Mouse (Mus musculus) stomach, embryonic 15.5 days (tissue): ENCODE data around the gene 4930442H23Rik. TPM values are rescaled to one million over a fixed set of nuclear protein-coding genes. Genes with fewer than 3 reads are reported as not detected.
"Not testable (repeated sequence)": the region's sequence is repeated elsewhere in the genome, so short reads cannot be mapped to it uniquely, and the experiment has no call there.

ENCODE experiments used
- ATAC-seq: fragments of 200-750 bp; cut with Nextera tagmentation; 2 replicates; pipeline ENCODE4 v1.8.0; 2017; ENCODE audit warnings: low read depth, moderate number of reproducible peaks, moderate TSS enrichment; ENCODE audit not compliant: insufficient read depth, low FRiP score
- H3K27ac ChIP-seq: fragments of 300-500 bp; sonication (generic); 2 replicates; pipeline ENCODE4 v1.5.1; 2015; ENCODE audit warnings: mild to moderate bottlenecking, inconsistent platforms
- H3K27me3 ChIP-seq: fragments of 300-500 bp; sonication (generic); replicated peaks from 2 replicates; pipeline ENCODE4 v1.6.1; 2015; ENCODE audit warnings: inconsistent platforms
- H3K36me3 ChIP-seq: fragments of 300-500 bp; sonication (generic); 2 replicates; pipeline ENCODE4 v1.6.1; 2015; ENCODE audit warnings: inconsistent platforms
- H3K4me1 ChIP-seq: fragments of 300-500 bp; sonication (generic); 2 replicates; pipeline ENCODE4 v1.6.1; 2015; ENCODE audit warnings: inconsistent platforms
- H3K4me2 ChIP-seq: fragments of 300-500 bp; sonication (generic); 2 replicates; pipeline ENCODE4 v1.6.1; 2015; ENCODE audit warnings: mild to moderate bottlenecking, inconsistent platforms
- H3K4me3 ChIP-seq: fragments of 300-500 bp; sonication (generic); replicated peaks from 2 replicates; pipeline ENCODE4 v1.5.1; 2015; ENCODE audit warnings: inconsistent platforms
- H3K9ac ChIP-seq: fragments of 300-500 bp; sonication (generic); 2 replicates; pipeline ENCODE4 v1.6.1; 2015; ENCODE audit warnings: inconsistent platforms
- H3K9me3 ChIP-seq: fragments of 300-500 bp; sonication (generic); 2 replicates; pipeline ENCODE4 v1.6.1; 2016; ENCODE audit warnings: inconsistent platforms
- WGBS: fragments of 180-500 bp; shearing (Covaris S2); methylation state at CpG from one replicate; pipeline ENCODE4 v1.1.7; 2015; 5-methylcytosine and 5-hydroxymethylcytosine counted together
- polyA plus RNA-seq: library from polyadenylated mRNA; unstranded; fragments of >200 nt; fragmentation: Nextera tagmentation; extraction: Ambion mirVana; gene quantifications from 2 replicates; pipeline ENCODE4 v1.2.1, GENCODE M21; 2015

4930442H23Rik gene
- 0.10 TPM in 1 of 2 replicates, not detected in the other for polyA plus RNA-seq

DNA sequence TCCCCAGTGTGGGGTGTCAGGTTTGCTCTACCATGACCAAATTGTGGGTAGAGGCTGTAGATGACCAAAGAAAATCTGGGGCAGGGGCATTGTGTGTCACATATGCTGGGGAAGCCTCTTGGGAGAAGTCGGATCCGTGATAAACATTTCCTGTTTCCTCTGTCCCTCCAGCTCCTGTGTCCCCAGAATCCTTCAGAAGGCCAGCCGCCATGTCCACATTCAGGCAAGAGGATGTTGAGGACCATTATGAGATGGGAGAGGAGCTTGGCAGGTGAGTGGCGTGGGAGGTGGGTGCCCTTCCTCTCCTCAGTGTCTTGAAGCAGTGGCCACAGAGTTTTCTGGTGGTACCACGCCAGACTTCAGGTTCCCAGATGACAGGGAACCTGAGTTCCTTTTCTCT lies at the start of gene 4930442H23Rik:
Gene 4930442H23Rik (minus strand): TSS at position 45 of the 400 bp plus-strand sequence.
- Histone ChIP-seq H3K27me3 (no peaks in the 10 kb centered on the region), H3K4me1 (peaks cover 32% of the 10 kb centered on the region), H3K27ac (peak within 1 kb of the TSS; percentile 92), H3K36me3 (peaks cover 47% of the 10 kb centered on the region), H3K4me3 (peak within 1 kb of the TSS; percentile 76), H3K9me3 (no peaks in the 10 kb centered on the region), H3K4me2 (peak within 1 kb of the TSS; percentile 69), H3K9ac (peak within 1 kb of the TSS; percentile 58)
- WGBS: 76% methylated on average over 5 of the region's 5 CpGs
- ATAC-seq: no peak

DNA sequence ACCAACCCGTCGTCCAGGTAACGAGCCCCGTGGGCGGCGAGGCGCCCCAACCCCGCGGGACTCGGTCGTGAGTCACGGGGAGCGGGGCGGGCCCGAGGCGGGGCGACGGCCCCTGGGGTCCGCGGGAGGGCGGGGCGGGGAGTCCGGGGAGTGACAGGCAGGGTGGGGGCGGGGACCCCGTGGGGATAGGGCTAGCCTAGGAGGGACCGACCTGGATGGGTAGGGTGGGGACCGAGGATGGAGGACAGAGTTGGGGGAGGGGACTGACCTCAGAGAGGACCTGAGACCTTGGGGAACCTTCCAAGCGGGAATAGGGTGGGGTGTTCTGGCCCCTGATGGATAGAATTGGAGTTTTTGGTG lies 49.6 kb upstream of the 4930442H23Rik start:
- Histone ChIP-seq H3K4me2 (peak overlapping the region; percentile 65), H3K9me3 (no peaks in the 10 kb centered on the region), H3K9ac (peak overlapping the region; percentile 65), H3K27me3 (peaks cover 30% of the 10 kb centered on the region), H3K36me3 (no peaks in the 10 kb centered on the region), H3K4me3 (peak overlapping the region; percentile 78), H3K4me1 (peaks cover 10% of the 10 kb centered on the region), H3K27ac (no peak overlapping the region)
- ATAC-seq: peak; percentile 67; the same call in 1 of the 2 replicates
- WGBS: under 1% methylated on average over 28 of the region's 28 CpGs

DNA sequence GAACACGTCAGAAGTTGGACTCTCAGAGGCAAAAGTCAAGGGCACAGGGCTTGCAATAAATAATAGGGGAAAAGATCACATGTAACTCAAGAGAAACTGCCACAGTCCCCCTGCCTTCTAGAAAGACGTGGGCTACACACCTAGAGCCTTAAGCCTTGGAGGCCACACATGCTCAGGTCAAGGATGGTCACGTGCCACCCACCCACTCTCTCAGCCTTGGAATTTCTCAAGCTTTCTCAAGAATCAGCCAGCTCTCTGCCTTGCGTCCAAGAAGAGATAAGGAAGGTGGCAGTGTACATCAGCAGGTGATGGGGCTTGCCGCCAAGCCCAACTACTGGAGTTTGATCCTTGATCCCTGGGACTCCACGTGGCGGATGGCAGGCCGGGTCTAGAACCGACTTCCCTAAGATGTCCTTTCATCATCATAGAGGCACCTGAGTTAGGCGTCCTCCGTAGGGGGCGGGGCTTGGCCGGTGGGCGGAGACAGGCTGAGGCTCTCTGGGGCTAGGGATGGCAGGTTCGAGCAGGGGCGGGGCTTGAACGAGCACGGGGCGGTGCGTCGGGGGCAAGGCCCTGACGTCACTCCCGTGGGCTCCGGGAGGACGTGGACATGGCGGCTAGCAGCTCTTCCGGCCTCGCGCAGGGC lies 49.1 kb upstream of the 4930442H23Rik start, which contains the start of gene Zfr2:
Gene Zfr2 (plus strand): TSS at position 576 of the 646 bp plus-strand sequence.
- WGBS: 6% methylated on average over 29 of the region's 29 CpGs
- Histone ChIP-seq H3K4me1 (peaks cover 10% of the 10 kb centered on the region), H3K9me3 (no peaks in the 10 kb centered on the region), H3K4me2 (peak within 1 kb of the TSS; percentile 65), H3K36me3 (no peaks in the 10 kb centered on the region), H3K27ac (no peak within 1 kb of the TSS), H3K27me3 (peaks cover 31% of the 10 kb centered on the region), H3K4me3 (peak within 1 kb of the TSS; percentile 78), H3K9ac (peak within 1 kb of the TSS; percentile 65)
- ATAC-seq: peak; percentile 89

DNA sequence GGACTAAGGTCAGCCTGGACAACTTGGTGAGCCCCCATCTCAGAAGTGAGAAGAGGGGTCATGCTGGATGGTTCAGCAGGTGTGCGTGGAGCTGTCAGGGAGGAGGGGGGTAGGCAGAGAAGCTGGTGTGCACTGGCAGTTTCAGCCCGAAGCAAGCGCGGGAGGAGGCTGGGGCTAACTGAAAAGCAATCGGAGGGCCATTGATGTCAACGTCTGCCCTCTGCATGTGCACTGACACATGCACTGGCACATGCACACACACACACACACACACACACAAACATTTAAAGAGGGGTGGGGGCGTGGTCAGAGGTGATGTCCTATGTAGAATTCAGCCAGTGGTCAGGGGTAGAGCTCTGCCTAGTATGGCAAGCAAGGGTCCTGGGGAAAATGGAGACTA lies 47.8 kb upstream of the 4930442H23Rik start:
- H3K36me3 ChIP-seq: no peaks in the 10 kb centered on the region
- H3K9ac ChIP-seq: no peak overlapping the region
- H3K27me3 ChIP-seq: peaks cover 31% of the 10 kb centered on the region
- H3K9me3 ChIP-seq: no peaks in the 10 kb centered on the region
- 56% methylated on average over 7 of the region's 7 CpGs for WGBS
- ATAC-seq: no peak
- H3K4me2 ChIP-seq: no peak overlapping the region
- H3K4me3 ChIP-seq: no peak overlapping the region
- no peak overlapping the region for H3K27ac ChIP-seq
- peaks cover 10% of the 10 kb centered on the region for H3K4me1 ChIP-seq

DNA sequence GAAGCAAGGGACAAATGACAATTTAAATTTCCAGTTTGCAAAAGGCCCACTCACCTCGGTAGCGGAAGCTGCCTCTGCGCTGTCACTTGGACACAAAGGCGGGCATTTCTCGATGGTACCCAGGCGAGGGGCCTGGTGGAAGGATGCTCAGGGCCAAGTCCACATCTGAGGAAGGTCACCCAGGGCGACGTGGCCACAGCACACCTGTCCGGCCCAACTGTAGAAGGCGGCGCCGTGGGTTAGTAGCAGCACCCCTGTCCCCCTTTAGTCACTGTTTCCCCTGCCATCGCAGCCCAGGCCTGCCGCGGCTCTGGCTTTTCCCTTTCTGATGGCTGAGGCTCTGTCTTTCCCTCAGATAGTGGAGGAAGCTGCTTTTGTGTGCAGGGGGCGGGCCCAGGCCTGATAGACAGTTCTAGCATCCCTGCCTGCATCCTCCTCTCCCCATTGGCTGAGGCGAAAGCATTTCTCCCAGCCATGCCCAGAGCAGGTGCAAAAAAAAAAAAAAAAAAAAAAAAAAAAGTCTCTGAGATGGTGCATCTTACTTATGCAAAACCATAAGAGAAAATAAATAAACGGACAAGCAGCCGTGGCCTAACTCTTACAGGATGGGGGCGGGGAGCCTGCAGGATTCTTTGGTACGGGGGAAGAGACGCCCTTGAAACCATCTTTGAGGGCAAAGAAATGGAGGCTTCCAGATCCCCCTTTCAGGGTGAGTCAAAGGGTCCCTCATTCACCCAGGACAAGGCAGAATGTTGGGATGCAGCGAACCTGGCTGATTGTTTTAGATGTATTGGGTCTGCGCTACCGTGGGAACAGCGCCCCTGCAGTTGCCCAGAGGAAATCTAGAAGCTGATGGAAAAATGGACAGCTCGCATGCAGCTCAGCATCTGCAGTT lies 47.0 kb upstream of the 4930442H23Rik start, which contains the start of gene Atcay:
Gene Atcay (minus strand): TSS at position 396 of the 895 bp plus-strand sequence.
- H3K36me3 ChIP-seq: no peaks in the 10 kb centered on the region
- H3K4me3 ChIP-seq: 0 out of 2 replicates have a peak within 1 kb of the TSS, but pooled peaks have one; percentile 11
- 12% methylated on average over 27 of the region's 27 CpGs for WGBS
- H3K9ac ChIP-seq: no peak within 1 kb of the TSS
- peaks cover 10% of the 10 kb centered on the region for H3K4me1 ChIP-seq
- no peak for ATAC-seq
- H3K27me3 ChIP-seq: peaks cover 31% of the 10 kb centered on the region
- no peak within 1 kb of the TSS for H3K27ac ChIP-seq
- peak within 1 kb of the TSS; percentile 35 for H3K4me2 ChIP-seq
- no peaks in the 10 kb centered on the region for H3K9me3 ChIP-seq

DNA sequence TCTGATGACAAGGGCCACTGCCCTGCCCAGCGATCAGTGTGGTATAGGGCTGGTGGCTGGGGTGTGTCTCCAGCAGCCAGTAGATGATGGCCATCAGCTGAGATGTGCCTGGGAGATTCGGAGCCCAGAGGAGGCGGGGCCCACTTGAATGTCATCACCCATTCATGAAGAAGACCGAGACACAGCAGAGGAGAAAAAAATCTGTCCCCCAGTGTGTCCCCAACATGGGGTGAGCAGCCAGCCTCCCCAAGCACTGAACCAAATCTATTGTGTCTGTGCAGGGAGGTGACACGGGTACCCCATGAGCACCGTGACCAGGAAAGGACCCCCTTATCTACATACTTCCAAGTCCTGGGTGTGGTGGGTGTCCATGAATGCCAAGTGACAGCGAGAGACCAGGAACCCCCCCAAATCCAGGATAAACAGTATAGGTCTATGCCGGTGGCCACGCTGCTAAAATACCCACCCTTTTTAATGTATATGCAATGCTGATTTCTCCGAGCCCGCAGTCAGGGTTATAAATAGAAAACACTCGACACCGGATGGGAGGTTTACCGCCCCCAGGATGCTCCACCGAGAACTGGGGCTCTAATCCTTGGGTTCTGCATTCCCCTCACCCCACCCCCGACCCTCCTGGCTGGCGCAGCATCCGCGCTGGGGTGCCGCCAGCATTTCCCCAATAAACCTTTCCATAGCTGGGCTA lies 46.2 kb upstream of the 4930442H23Rik start:
- Histone ChIP-seq H3K4me3 (0 out of 2 replicates have a peak overlapping the region, but pooled peaks have one; percentile 11), H3K4me1 (peaks cover 10% of the 10 kb centered on the region), H3K27me3 (peaks cover 31% of the 10 kb centered on the region), H3K9me3 (no peaks in the 10 kb centered on the region), H3K36me3 (no peaks in the 10 kb centered on the region), H3K9ac (no peak overlapping the region), H3K4me2 (0 out of 2 replicates have a peak overlapping the region, but pooled peaks have one; percentile 2), H3K27ac (no peak overlapping the region)
- ATAC-seq: no peak
- 13% methylated on average over 20 of the region's 20 CpGs for WGBS

DNA sequence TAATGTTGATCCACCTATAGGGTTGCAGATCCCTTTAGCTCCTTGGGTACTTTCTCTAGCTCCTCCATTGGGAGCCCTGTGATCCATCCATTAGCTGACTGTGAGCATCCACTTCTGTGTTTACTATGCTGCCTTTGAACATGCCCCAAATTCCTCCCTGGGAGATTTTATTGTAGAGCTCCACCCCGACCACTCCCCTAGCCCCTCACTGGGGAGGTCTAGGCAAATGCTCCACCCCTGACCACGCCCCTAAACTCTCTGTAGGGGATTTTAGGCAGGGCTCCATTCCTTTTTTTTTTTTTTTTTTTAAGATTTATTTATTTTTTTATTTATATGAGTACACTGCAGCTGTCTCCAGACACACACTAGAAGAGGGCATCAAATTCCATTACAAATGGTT lies 40.1 kb upstream of the 4930442H23Rik start:
- not testable (repeated sequence) for H3K36me3 ChIP-seq, ATAC-seq, H3K4me1 ChIP-seq, H3K9ac ChIP-seq, H3K9me3 ChIP-seq, H3K27me3 ChIP-seq, H3K4me3 ChIP-seq, H3K4me2 ChIP-seq, H3K27ac ChIP-seq
- WGBS: 52% methylated on average over 2 of the region's 2 CpGs

DNA sequence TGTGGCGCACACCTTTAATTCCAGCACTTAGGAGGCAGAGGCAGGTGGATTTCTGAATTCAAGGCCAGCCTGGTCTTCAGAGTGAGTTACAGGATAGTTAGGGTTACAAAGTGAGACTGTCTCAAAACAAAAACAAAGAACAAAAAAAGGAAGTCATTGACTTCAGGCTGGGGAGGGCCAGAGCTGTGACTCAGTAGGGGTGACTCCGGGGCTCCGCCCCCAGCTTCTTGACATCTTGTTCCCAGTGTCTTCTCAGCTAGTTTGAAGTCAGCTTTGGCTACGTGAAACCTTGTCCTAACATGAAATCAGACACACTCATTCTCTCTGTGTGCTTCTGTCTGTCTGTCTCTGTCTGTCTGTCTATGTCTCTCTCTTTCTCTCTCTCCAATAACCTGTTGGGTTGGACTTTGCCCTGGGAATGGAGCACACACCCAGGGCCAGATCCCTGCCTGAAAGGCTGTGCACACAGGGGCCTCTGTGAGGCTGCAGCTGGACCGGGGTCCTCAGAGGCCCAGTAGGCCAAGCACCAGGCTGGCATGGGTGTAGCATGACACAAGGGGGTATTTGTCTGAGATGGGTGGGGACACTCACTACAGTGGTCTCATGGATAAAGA lies 37.9 kb upstream of the 4930442H23Rik start:
- no peak overlapping the region for H3K27ac ChIP-seq
- no peaks in the 10 kb centered on the region for H3K4me1 ChIP-seq
- H3K4me3 ChIP-seq: no peak overlapping the region
- no peak overlapping the region for H3K4me2 ChIP-seq
- ATAC-seq: peak; percentile 71; the same call in 1 of the 2 replicates
- no peaks in the 10 kb centered on the region for H3K36me3 ChIP-seq
- H3K27me3 ChIP-seq: no peaks in the 10 kb centered on the region
- H3K9ac ChIP-seq: no peak overlapping the region
- WGBS: 78% methylated on average over 5 of the region's 5 CpGs
- H3K9me3 ChIP-seq: no peaks in the 10 kb centered on the region

DNA sequence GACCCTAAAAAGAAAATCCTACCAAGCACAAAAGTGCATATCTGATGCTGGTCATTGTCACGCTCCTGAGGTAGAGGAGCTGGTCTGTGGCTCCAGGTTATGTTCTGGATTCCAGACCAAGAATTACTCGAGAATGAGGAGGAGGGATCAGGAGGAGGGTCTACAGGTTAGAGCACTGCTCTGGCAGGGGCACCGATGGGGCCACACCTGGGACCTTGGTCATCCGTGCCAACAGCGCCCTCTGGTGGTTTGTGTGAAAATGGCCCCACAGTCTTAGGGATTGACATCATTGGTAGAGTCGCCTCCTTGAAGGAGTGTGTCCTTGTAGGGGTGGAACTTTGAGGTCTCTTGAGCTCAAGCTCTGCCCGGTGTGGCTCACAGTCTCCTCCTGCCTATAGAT lies 34.3 kb upstream of the 4930442H23Rik start:
- Histone ChIP-seq H3K27ac (no peak overlapping the region), H3K9ac (no peak overlapping the region), H3K27me3 (no peaks in the 10 kb centered on the region), H3K4me2 (no peak overlapping the region), H3K4me3 (no peak overlapping the region), H3K4me1 (no peaks in the 10 kb centered on the region), H3K36me3 (no peaks in the 10 kb centered on the region), H3K9me3 (no peaks in the 10 kb centered on the region)
- no peak for ATAC-seq
- WGBS: 35% methylated on average over 7 of the region's 7 CpGs

DNA sequence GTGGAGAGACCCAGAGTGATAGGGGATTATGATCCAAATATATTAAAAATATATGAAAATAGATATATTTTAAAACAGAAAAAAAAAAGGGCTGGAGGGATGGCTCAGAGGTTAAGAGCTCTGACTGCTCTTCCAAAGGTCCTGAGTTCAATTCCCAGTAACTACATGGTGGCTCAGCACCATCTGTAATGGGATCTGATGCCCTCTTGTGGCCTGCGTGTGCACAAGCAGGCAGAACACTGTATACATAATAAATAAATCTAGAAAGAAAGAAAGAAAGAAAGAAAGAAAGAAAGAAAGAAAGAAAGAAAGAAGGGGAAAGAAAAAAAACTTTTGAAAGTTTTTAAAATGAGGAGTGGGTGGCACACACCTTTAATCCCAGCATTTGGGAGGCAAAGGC lies 33.6 kb upstream of the 4930442H23Rik start:
- not testable (repeated sequence) for H3K9ac ChIP-seq, ATAC-seq, H3K4me1 ChIP-seq, H3K9me3 ChIP-seq, H3K4me2 ChIP-seq, H3K27ac ChIP-seq, H3K27me3 ChIP-seq, H3K4me3 ChIP-seq, H3K36me3 ChIP-seq
- WGBS: 7% methylated on average over 1 of the region's 1 CpGs

DNA sequence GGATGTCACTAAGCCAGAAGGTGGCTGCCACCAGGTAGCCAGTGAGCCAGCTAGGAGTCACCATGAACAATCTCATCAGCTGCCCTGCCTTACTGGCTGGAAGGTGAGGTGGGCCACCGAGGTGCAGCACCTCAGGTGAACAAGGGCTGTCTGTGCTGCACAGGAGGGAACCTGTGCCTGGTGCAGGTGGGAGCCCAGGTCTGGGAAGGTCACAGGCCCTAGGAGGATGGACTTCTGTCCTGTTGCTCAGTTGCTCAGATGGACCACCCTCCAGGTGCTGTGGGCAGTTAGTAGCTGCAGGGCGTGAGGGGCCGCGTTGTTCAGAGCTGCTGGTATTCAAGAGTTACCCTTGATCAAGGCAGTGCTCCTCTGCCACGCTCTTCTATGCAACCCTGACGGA lies 33.2 kb upstream of the 4930442H23Rik start:
- Histone ChIP-seq H3K9me3 (no peaks in the 10 kb centered on the region), H3K36me3 (no peaks in the 10 kb centered on the region)
- ATAC-seq: no peak

More for the DNA sequence above, 33.2 kb upstream of the 4930442H23Rik start:
- no peak overlapping the region for H3K4me2 ChIP-seq
- no peak overlapping the region for H3K9ac ChIP-seq
- H3K27ac ChIP-seq: no peak overlapping the region
- no peak overlapping the region for H3K4me3 ChIP-seq
- no peaks in the 10 kb centered on the region for H3K27me3 ChIP-seq
- H3K4me1 ChIP-seq: no peaks in the 10 kb centered on the region
- WGBS: 85% methylated on average over 6 of the region's 6 CpGs
